Mouse (Mus musculus) lung, adult 2 months (tissue): ENCODE data around the gene Grm7.

Experiments used
- CTCF ChIP-seq: fragments of 200-500 bp; IDR thresholded peaks from 2 replicates; pipeline ENCODE4 v1.5.1; 2011; ENCODE audit warnings: mild to moderate bottlenecking, low read length, control low read depth; ENCODE audit not compliant: insufficient read depth
- POLR2A ChIP-seq: fragments of 200-500 bp; IDR thresholded peaks from 2 replicates; pipeline ENCODE4 v1.6.1; 2011; ENCODE audit warnings: low read depth, mild to moderate bottlenecking, control low read depth, low read length, borderline replicate concordance; ENCODE audit errors: extremely low read depth

- TF ChIP-seq CTCF, result no peak
- no peak for TF ChIP-seq POLR2A
Observed at GRCm38 (mm10) chr6:111481866-111482265, 836.5 kb downstream of the Grm7 start.
